ENCODE assay signal across 9 mouse cellular contexts in genomic region chr10:111365011-111365410, GRCm38 (mm10).
DNase-seq lines count a peak whose midpoint lies in the region; ATAC-seq and TF ChIP-seq lines count a peak whose summit lies in the region.
"Had no signal": no experiment of that assay in that cellular context is flagged by ENCODE, and none has a peak within 500 bp of the region (broad histone marks: within the 10 kb centered on the region; RNA-seq: fewer than 3 reads in every experiment).

No protein-coding gene starts in this region.

- no peak for TF ChIP-seq EP300 in heart, postnatal 0 days (IDR thresholded peaks at IDR 0.05; ENCODE audit: low read depth)

- H3K4me1 ChIP-seq in midbrain, embryonic 10.5 days = peaks cover 41% of the 10 kb centered on the region
- peaks cover 20% of the 10 kb centered on the region for H3K4me1 ChIP-seq in midbrain, embryonic 14.5 days (ENCODE audit: control insufficient read depth, insufficient read depth, low read length)
- H3K4me1 ChIP-seq in heart, postnatal 0 days (ENCODE audit: control insufficient read depth, insufficient read depth) = 0 out of 2 replicates have a peak, but pooled peaks cover 5% of the 10 kb centered on the region
- peaks cover 16% of the 10 kb centered on the region; the same call in 1 of the 2 replicates for H3K4me1 ChIP-seq in lung, embryonic 14.5 days (ENCODE audit: insufficient read depth)

- peak overlapping the region; percentile 75 for H3K27ac ChIP-seq in midbrain, embryonic 10.5 days (replicated peaks)
- H3K27ac ChIP-seq in midbrain, embryonic 14.5 days (replicated peaks; ENCODE audit: low read depth, low read length) = no peak overlapping the region
- no peak overlapping the region for H3K27ac ChIP-seq in heart, postnatal 0 days (ENCODE audit: low read depth)
- H3K27ac ChIP-seq in lung, embryonic 14.5 days (ENCODE audit: low read depth) = 0 out of 2 replicates have a peak overlapping the region, but pooled peaks have one; percentile 1
- H3K27ac ChIP-seq: left cerebral cortex, adult 2 months had no signal

- H3K27me3 ChIP-seq in midbrain, embryonic 10.5 days (ENCODE audit: low read depth, poor library complexity, severe bottlenecking) = no peaks in the 10 kb centered on the region
- no peaks in the 10 kb centered on the region for H3K27me3 ChIP-seq in midbrain, embryonic 14.5 days (ENCODE audit: control insufficient read depth, insufficient read depth, low read length)
- H3K27me3 ChIP-seq in heart, postnatal 0 days (ENCODE audit: control insufficient read depth, insufficient read depth, low read length) = no peaks in the 10 kb centered on the region
- no peaks in the 10 kb centered on the region for H3K27me3 ChIP-seq in lung, embryonic 14.5 days (ENCODE audit: insufficient read depth, low read length)

- H3K4me2 ChIP-seq in midbrain, embryonic 14.5 days (ENCODE audit: low read length) = no peak overlapping the region
- no peak overlapping the region for H3K4me2 ChIP-seq in heart, postnatal 0 days (ENCODE audit: low read depth, low read length)
- H3K4me2 ChIP-seq in lung, embryonic 14.5 days = no peak overlapping the region

- no peak for ATAC-seq in midbrain, embryonic 14.5 days (ENCODE audit: low FRiP score, low TSS enrichment)
- ATAC-seq in heart, postnatal 0 days (ENCODE audit: insufficient read depth, low read depth) = no peak
- ATAC-seq in lung, embryonic 14.5 days (ENCODE audit: insufficient read depth) = peak; percentile 81

- no peaks in the 10 kb centered on the region for H3K36me3 ChIP-seq in midbrain, embryonic 10.5 days
- no peaks in the 10 kb centered on the region for H3K36me3 ChIP-seq in midbrain, embryonic 14.5 days (ENCODE audit: control insufficient read depth, insufficient read depth, low read length)
- no peaks in the 10 kb centered on the region for H3K36me3 ChIP-seq in heart, postnatal 0 days (replicated peaks; ENCODE audit: control insufficient read depth, insufficient read depth, low read length)
- H3K36me3 ChIP-seq in lung, embryonic 14.5 days (ENCODE audit: insufficient read depth) = no peaks in the 10 kb centered on the region

- no peaks in the 10 kb centered on the region for H3K9me3 ChIP-seq in midbrain, embryonic 10.5 days (replicated peaks)
- no peaks in the 10 kb centered on the region for H3K9me3 ChIP-seq in midbrain, embryonic 14.5 days (ENCODE audit: control insufficient read depth, low read length)
- H3K9me3 ChIP-seq in heart, postnatal 0 days (replicated peaks; ENCODE audit: control insufficient read depth, low read length) = no peaks in the 10 kb centered on the region
- H3K9me3 ChIP-seq in lung, embryonic 14.5 days (ENCODE audit: low read depth, low read length) = no peaks in the 10 kb centered on the region

- no peak overlapping the region for H3K9ac ChIP-seq in midbrain, embryonic 14.5 days (replicated peaks; ENCODE audit: low read length)
- H3K9ac ChIP-seq in heart, postnatal 0 days (replicated peaks; ENCODE audit: low read depth, low read length) = no peak overlapping the region
- H3K9ac ChIP-seq in lung, embryonic 14.5 days = no peak overlapping the region

- no peak for DNase-seq in midbrain, embryonic 10.5 days (ENCODE audit: low spot score)
- no peak for DNase-seq in midbrain, embryonic 14.5 days
- DNase-seq in heart, postnatal 0 days (ENCODE audit: low spot score) = peak; percentile 15
- peak; percentile 82 for DNase-seq in lung, embryonic 14.5 days
- no peak for DNase-seq in urinary bladder, postnatal 14 days (ENCODE audit: low spot score)
- DNase-seq in left cerebral cortex, adult 18-20 months (ENCODE audit: low spot score in 2 of 2) = no peak
- no peak for DNase-seq in cerebellum, adult 18-20 months

- no peak for TF ChIP-seq CTCF in heart, postnatal 0 days (IDR thresholded peaks at IDR 0.05; ENCODE audit: low read depth)
- no peak for TF ChIP-seq CTCF in lung, embryonic 14.5 days (IDR thresholded peaks at IDR 0.05; ENCODE audit: low read depth)

- no peak overlapping the region for H3K4me3 ChIP-seq in midbrain, embryonic 10.5 days
- no peak overlapping the region for H3K4me3 ChIP-seq in midbrain, embryonic 14.5 days (replicated peaks; ENCODE audit: low read depth, low read length)
- no peak overlapping the region for H3K4me3 ChIP-seq in heart, postnatal 0 days (ENCODE audit: low read depth, low read length)
- no peak overlapping the region for H3K4me3 ChIP-seq in lung, embryonic 14.5 days (ENCODE audit: low read depth, low read length)
- H3K4me3 ChIP-seq: erythroblast, embryonic 14.5 days; left cerebral cortex, adult 2 months had no signal

- 63% methylated on average over 5 of the region's 5 CpGs for WGBS in midbrain, embryonic 10.5 days
- WGBS in midbrain, embryonic 14.5 days = 60% methylated on average over 5 of the region's 5 CpGs
- WGBS in heart, postnatal 0 days = 52% methylated on average over 5 of the region's 5 CpGs
- 33% methylated on average over 5 of the region's 5 CpGs for WGBS in lung, embryonic 14.5 days

Comparison
In these comparisons a context has a peak if more than half of its experiments do, and no peak if none do; other contexts are left out.
1. H3K27ac ChIP-seq: peak in midbrain, embryonic 10.5 days (single experiment) and lung, embryonic 14.5 days (single experiment); none in midbrain, embryonic 14.5 days (single experiment) and heart, postnatal 0 days (single experiment).
2. DNase-seq: peak in heart, postnatal 0 days (single experiment) and lung, embryonic 14.5 days (single experiment); none in midbrain, embryonic 10.5 days (single experiment), midbrain, embryonic 14.5 days (single experiment), urinary bladder, postnatal 14 days (single experiment), left cerebral cortex, adult 18-20 months (0 of 2) and cerebellum, adult 18-20 months (0 of 2).